Mouse (Mus musculus) liver, postnatal 0 days (tissue): ENCODE measurements around the gene Kpna1.

ENCODE experiments used
- CTCF ChIP-seq: sonication (generic); IDR thresholded peaks from 2 replicates; pipeline ENCODE4 v1.5.1; 2016; ENCODE audit warnings: antibody characterized with exemption, low read depth
- EP300 ChIP-seq: IDR thresholded peaks from 2 replicates; pipeline ENCODE4 v1.6.1; 2016; ENCODE audit warnings: antibody characterized with exemption, low read depth, mild to moderate bottlenecking

DNA sequence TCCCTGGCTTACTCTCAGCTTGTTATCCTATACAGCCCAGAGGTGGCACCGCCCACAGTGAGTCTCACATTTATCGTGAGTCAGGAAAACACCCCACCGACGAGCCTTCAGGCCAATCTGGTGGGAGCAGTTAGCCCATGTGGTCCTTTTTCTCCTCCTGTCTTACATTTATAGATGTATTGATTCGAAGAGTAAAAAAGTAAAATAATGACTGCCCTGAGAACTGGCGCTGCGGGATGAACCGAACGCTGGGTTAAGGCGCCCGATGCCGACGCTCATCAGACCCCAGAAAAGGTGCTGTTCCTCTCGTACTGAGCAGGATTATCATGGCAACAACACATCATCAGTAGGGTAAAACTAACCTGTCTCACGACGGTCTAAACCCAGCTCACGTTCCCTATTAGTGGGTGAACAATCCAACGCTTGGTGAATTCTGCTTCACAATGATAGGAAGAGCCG lies 2.8 kb downstream of the Kpna1 start:
- TF ChIP-seq CTCF: no peak
- no peak; the same call in 1 of the 2 replicates for TF ChIP-seq EP300
